26 mouse cellular contexts compared by ENCODE assay signal in the genomic region with DNA sequence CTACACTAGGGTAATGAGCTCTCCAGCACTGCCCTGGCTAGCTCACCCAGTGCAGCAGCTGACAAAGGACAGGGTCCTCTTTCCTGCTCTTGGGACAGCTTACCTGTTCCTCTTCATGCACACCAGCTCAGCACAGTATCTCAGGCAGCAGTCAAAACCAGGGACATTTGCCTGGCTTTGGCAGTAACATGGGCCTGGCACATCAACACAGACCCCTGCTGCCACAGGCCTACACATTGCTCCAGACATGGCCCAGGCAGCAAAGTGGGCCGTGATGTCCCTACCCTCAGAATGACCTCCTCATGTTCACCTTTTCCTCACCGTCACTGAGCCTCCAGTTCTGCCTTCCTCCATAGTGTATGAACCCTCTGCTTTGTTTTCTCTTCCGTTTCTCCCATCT. TPM values are rescaled to one million over a fixed set of nuclear protein-coding genes. Genes with fewer than 3 reads are reported as not detected.
DNase-seq lines count a peak whose midpoint lies in the region; ATAC-seq and TF ChIP-seq lines count a peak whose summit lies in the region.
"Had no signal": no experiment of that assay in that cellular context is flagged by ENCODE, and none has a peak within 500 bp of the region (broad histone marks: within the 10 kb centered on the region; RNA-seq: fewer than 3 reads in every experiment).

No protein-coding gene starts in this region.

- H3K27ac ChIP-seq in gastrocnemius, adult 2 months, result peak overlapping the region; percentile 36; the same call in 1 of the 2 replicates
- H3K27ac ChIP-seq: embryonic facial prominence, embryonic 12.5 days; forebrain, embryonic 12.5 days; heart, embryonic 13.5 days; hindbrain, embryonic 12.5 days had no signal

- H3K36me3 ChIP-seq in megakaryocyte, embryonic 14.5 days (replicated peaks; ENCODE audit: low read length), result peaks cover 43% of the 10 kb centered on the region

- TF ChIP-seq CTCF in gastrocnemius, adult 2 months (IDR thresholded peaks at IDR 0.05), result no peak

- no peak for DNase-seq in gastrocnemius, adult 2 months
- no peak for DNase-seq in gastrocnemius, postnatal 14 days
- peak; percentile 38 for DNase-seq in cerebellum, adult 9-11 months
- DNase-seq in cerebellum, postnatal 36 days, result peak; percentile 23 to 29
- no peak for DNase-seq in testis, postnatal 14 days (ENCODE audit: low spot score)
- no peak for DNase-seq in adrenal gland, postnatal 10 days
- DNase-seq: adrenal gland, adult 2 months; adrenal gland, postnatal 36 days; forebrain, postnatal 0 days; heart, postnatal 4 days; kidney, adult 9 months had no signal

- H3K4me1 ChIP-seq in megakaryocyte, embryonic 14.5 days, result peaks cover 16% of the 10 kb centered on the region
- H3K4me1 ChIP-seq: embryonic facial prominence, embryonic 12.5 days; forebrain, embryonic 12.5 days; hindbrain, embryonic 12.5 days had no signal

- no peak overlapping the region for H3K4me3 ChIP-seq in gastrocnemius, adult 2 months
- H3K4me3 ChIP-seq in megakaryocyte, embryonic 14.5 days (replicated peaks), result peak overlapping the region; percentile 30
- H3K4me3 ChIP-seq: embryonic facial prominence, embryonic 12.5 days; forebrain, embryonic 12.5 days; heart, embryonic 13.5 days; hindbrain, embryonic 12.5 days had no signal

- no peaks in the 10 kb centered on the region for H3K27me3 ChIP-seq in megakaryocyte, embryonic 14.5 days (replicated peaks)
- H3K27me3 ChIP-seq: embryonic facial prominence, embryonic 12.5 days; forebrain, embryonic 12.5 days; heart, embryonic 13.5 days; hindbrain, embryonic 12.5 days had no signal

- intact Hi-C loops in gastrocnemius, adult 2 months (cut with DNase I), result no loop called here
- intact Hi-C loops in gastrocnemius, postnatal 14 days (cut with DNase I; ENCODE audit: low total_unique reads), result no loop called here

- ATAC-seq in megakaryocyte, adult 5-6 weeks (ENCODE audit: poor library complexity, severe bottlenecking), result no peak
- ATAC-seq: forebrain, postnatal 0 days; hindbrain, embryonic 16.5 days; inflammation-experienced regulatory T-cells, adult 6 months; intestine, postnatal 0 days had no signal

- H3K9me3 ChIP-seq in megakaryocyte, embryonic 14.5 days, result no peaks in the 10 kb centered on the region
- H3K9me3 ChIP-seq: embryonic facial prominence, embryonic 12.5 days; forebrain, embryonic 12.5 days; heart, embryonic 13.5 days; hindbrain, embryonic 12.5 days had no signal

RNA-seq across cellular contexts. Expression of a gene that starts 18.7 kb away (rescaled TPM):
- total RNA-seq in gastrocnemius, adult 2 months (2021), result 10 to 100 TPM; 14.5 to 16.1 TPM
- 10 to 100 TPM; 19.5 to 23.0 TPM for total RNA-seq in gastrocnemius, postnatal 14 days (2021)
- polyA plus RNA-seq in megakaryocyte, embryonic 14.5 days (2012; ENCODE audit: insufficient read depth, low replicate concordance), result 0.23 TPM in 1 of 2 replicates, not detected in the other
- total RNA-seq in megakaryocyte, adult 5-6 weeks (2015), result 26.2 and 38.3 TPM in 2 replicates
- total RNA-seq in megakaryocyte, adult 5-6 weeks (2017), result 25.0 and 31.4 TPM in 2 replicates
- total RNA-seq in adrenal gland, postnatal 10 days (2021), result 10 to 100 TPM; 50.6 to 61.5 TPM

RNA-seq across cellular contexts. Expression of a gene that starts 49.5 kb away (rescaled TPM):
- not detected for total RNA-seq in gastrocnemius, adult 2 months (2021)
- total RNA-seq in gastrocnemius, postnatal 14 days (2021), result not detected
- 0.83 TPM in 1 of 2 replicates, not detected in the other for polyA plus RNA-seq in megakaryocyte, embryonic 14.5 days (2012; ENCODE audit: insufficient read depth, low replicate concordance)
- total RNA-seq in megakaryocyte, adult 5-6 weeks (2015), result not detected in 2 replicates
- not detected in 2 replicates for total RNA-seq in megakaryocyte, adult 5-6 weeks (2017)
- total RNA-seq in adrenal gland, postnatal 10 days (2021), result under 1 TPM in 1 of 2 experiments, not detected in 1; 0.42 TPM
- total RNA-seq: ES-E14; gastrocnemius, adult 8-10 months; gastrocnemius, postnatal 4 days; heart, adult 8-10 months; heart, postnatal 4 days had no signal
- polyA plus RNA-seq: cortical plate, adult 2 months; embryonic facial prominence, embryonic 12.5 days; forebrain, embryonic 12.5 days; forebrain, postnatal 0 days; heart, postnatal 0 days; hindbrain, embryonic 12.5 days; hindbrain, embryonic 16.5 days; inflammation-experienced regulatory T-cells, adult 6 months; intestine, postnatal 0 days had no signal

Comparison
In these comparisons a context has a peak if more than half of its experiments do, and no peak if none do; other contexts are left out.
1. DNase-seq: peak in cerebellum, adult 9-11 months (single experiment) and cerebellum, postnatal 36 days (2 of 2); none in gastrocnemius, adult 2 months (single experiment), gastrocnemius, postnatal 14 days (single experiment), testis, postnatal 14 days (single experiment) and adrenal gland, postnatal 10 days (single experiment).